Mouse (Mus musculus): ENCODE results near the gene Pex11b.
A peak's percentile ranks its signal among the peaks of the same experiment; 100 is the strongest.

DNA sequence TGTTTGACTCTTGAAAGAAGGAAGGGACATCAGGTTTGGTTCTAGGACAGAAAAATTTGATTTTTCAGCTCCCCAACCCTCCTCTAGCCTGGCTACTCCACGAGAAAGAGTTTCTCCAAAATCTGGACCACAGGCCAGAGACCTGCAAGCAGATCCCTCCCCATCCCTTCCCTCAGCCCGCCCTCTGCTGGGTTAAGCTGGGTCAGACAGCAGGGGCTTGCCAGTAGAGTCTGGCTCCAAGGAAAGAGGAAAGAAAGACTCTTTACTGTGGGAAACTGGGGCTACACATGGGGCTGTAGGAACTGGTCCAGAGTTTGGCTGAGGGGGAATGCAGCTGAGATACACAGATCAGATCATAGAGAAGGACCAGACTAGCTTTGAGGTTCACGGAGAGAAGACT is 57.3 kb downstream of the Pex11b start:
- TF ChIP-seq CTCF (IDR thresholded peaks at IDR 0.05; ENCODE audit: low read depth): peak; percentile 48
- TF ChIP-seq EP300 (IDR thresholded peaks at IDR 0.05; ENCODE audit: low read depth): no peak
